Comparison of ENCODE assay signal across 9 mouse cellular contexts in the genomic region with DNA sequence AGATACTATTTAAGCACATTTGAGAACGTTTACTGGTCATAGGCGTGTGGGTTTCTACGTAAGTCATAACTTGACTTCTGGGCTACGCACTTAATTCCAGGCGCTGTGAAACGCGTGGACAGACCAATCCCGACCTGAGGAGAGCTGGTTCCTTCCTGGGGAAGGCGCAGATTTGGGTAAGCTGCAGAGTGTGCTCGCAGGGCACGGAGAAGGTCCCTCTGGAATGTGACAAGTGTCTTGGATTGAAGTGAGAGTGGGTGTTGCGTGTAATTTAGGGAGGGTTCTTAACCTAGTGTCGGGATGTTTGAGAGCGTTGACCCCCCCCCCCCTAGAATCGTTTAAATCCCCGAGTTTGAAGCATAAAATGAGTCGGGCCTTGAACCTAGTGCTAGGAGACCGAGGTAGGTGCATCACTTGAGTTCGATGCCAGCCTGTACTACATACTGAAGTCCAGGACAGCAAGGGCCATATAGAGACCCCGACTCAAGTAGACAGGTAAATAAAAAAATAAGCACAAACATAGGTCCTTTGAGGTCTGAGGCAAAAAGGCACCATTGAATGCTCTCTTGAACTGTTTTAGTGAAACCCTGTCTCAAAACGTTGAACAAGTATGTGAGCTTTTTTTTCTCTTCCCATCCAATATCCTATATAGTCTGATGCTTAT. TPM values are rescaled to one million over a fixed set of nuclear protein-coding genes. Genes with fewer than 3 reads are reported as not detected.
DNase-seq lines count a peak whose midpoint lies in the region; ATAC-seq and TF ChIP-seq lines count a peak whose summit lies in the region.
"Had no signal": no experiment of that assay in that cellular context is flagged by ENCODE, and none has a peak within 500 bp of the region (broad histone marks: within the 10 kb centered on the region; RNA-seq: fewer than 3 reads in every experiment).

No protein-coding gene starts in this region.

- no peak for TF ChIP-seq CTCF in testis, adult 2 months (IDR thresholded peaks at IDR 0.05; ENCODE audit: control insufficient read depth, insufficient read depth, insufficient replicate concordance, low read depth, low read length)

- no peak for DNase-seq in testis, postnatal 14 days (ENCODE audit: low spot score)
- DNase-seq in hindbrain, embryonic 11.5 days (ENCODE audit: low spot score) = peak; percentile 41
- no peak for DNase-seq in thymus, postnatal 10 days (ENCODE audit: low spot score in 2 of 2)
- no peak for DNase-seq in left cerebral cortex, postnatal 10 days (ENCODE audit: extremely low spot score in 1 of 2, low spot score in 2 of 2)
- DNase-seq in urinary bladder, adult 2 months (ENCODE audit: low spot score) = no peak
- DNase-seq: thymus, postnatal 36 days had no signal

- H3K27me3 ChIP-seq in testis, adult 2 months (ENCODE audit: control insufficient read depth, insufficient read depth, low read length) = 0 out of 2 replicates have a peak, but pooled peaks cover 3% of the 10 kb centered on the region
- peaks cover 29% of the 10 kb centered on the region for H3K27me3 ChIP-seq in hindbrain, embryonic 11.5 days (ENCODE audit: control insufficient read depth, insufficient read depth, low read length)

- 2% methylated on average over 21 of the region's 21 CpGs for WGBS in hindbrain, embryonic 11.5 days

- no peak; the same call in 1 of the 2 replicates for ATAC-seq in hindbrain, embryonic 11.5 days (ENCODE audit: low FRiP score)
- 0 out of 2 replicates have a peak, but pooled peaks have one; percentile 3 for ATAC-seq in megakaryocyte-erythroid progenitor cell, adult 5-6 weeks (replicated peaks; ENCODE audit: low FRiP score, low TSS enrichment, poor library complexity, severe bottlenecking)

- H3K4me3 ChIP-seq in testis, adult 2 months (ENCODE audit: control insufficient read depth, low read depth, low read length) = peak overlapping the region; percentile 44
- H3K4me3 ChIP-seq in hindbrain, embryonic 11.5 days (ENCODE audit: low read depth, low read length) = peak overlapping the region; percentile 18; the same call in 1 of the 2 replicates
- H3K4me3 ChIP-seq: megakaryocyte, embryonic 14.5 days had no signal

- no peak overlapping the region for H3K9ac ChIP-seq in hindbrain, embryonic 11.5 days (ENCODE audit: low read depth, low read length)

- no peaks in the 10 kb centered on the region for H3K36me3 ChIP-seq in testis, adult 2 months (ENCODE audit: control insufficient read depth, insufficient read depth, low read length)
- no peaks in the 10 kb centered on the region for H3K36me3 ChIP-seq in hindbrain, embryonic 11.5 days (ENCODE audit: control insufficient read depth, insufficient read depth, low read length)

- no peaks in the 10 kb centered on the region for H3K9me3 ChIP-seq in hindbrain, embryonic 11.5 days (ENCODE audit: control insufficient read depth, low read length)

- H3K4me1 ChIP-seq in testis, adult 2 months (ENCODE audit: control insufficient read depth, insufficient read depth, low read length) = peaks cover 12% of the 10 kb centered on the region; the same call in 1 of the 2 replicates
- H3K4me1 ChIP-seq in hindbrain, embryonic 11.5 days (replicated peaks; ENCODE audit: control insufficient read depth, insufficient read depth, low read length) = peaks cover 6% of the 10 kb centered on the region; the same call in 1 of the 2 replicates

- intact Hi-C loops in left cerebral cortex, postnatal 10 days (cut with DNase I) = no loop called here

- no peak for TF ChIP-seq POLR2A in testis, adult 2 months (IDR thresholded peaks at IDR 0.05; ENCODE audit: control insufficient read depth, low read depth, low read length)

- H3K27ac ChIP-seq in testis, adult 2 months (ENCODE audit: control insufficient read depth, insufficient read depth, low read depth, low read length) = no peak overlapping the region
- no peak overlapping the region for H3K27ac ChIP-seq in hindbrain, embryonic 11.5 days (ENCODE audit: low read depth, low read length)

- H3K4me2 ChIP-seq in hindbrain, embryonic 11.5 days (replicated peaks; ENCODE audit: low read depth, low read length) = peak overlapping the region; percentile 51

RNA-seq across cellular contexts. Expression of a gene that starts 0.9 kb away (rescaled TPM):
- polyA plus RNA-seq in testis, adult 2 months (2012; rRNA removed) = 0.49 and 0.59 TPM in 2 replicates
- 0.68 TPM in 1 of 2 replicates, not detected in the other for polyA plus RNA-seq in hindbrain, embryonic 11.5 days (2014; fragmentation: Nextera tagmentation; extraction: Ambion mirVana)
- not detected in 2 replicates for total RNA-seq in megakaryocyte-erythroid progenitor cell, adult 5-6 weeks (2014; fragmentation: Nextera tagmentation)
- total RNA-seq in megakaryocyte-erythroid progenitor cell, adult 5-6 weeks (2017) = not detected in 2 replicates
- total RNA-seq in left cerebral cortex, postnatal 10 days (2021) = not detected
- 0.03 TPM in 1 of 2 replicates, not detected in the other for polyA plus RNA-seq in urinary bladder, adult 2 months (2012; rRNA removed)
